Mouse (Mus musculus) natural killer cell, adult 2 months (primary cell): ENCODE results near the gene Isyna1.

Source experiments
- DNase-seq, 2 experiments: peaks; one replicate each; pipeline ENCODE4 v3.0.0; 2022; ENCODE audit warnings: low spot score in 2 of 2

Isyna1 gene

DNA sequence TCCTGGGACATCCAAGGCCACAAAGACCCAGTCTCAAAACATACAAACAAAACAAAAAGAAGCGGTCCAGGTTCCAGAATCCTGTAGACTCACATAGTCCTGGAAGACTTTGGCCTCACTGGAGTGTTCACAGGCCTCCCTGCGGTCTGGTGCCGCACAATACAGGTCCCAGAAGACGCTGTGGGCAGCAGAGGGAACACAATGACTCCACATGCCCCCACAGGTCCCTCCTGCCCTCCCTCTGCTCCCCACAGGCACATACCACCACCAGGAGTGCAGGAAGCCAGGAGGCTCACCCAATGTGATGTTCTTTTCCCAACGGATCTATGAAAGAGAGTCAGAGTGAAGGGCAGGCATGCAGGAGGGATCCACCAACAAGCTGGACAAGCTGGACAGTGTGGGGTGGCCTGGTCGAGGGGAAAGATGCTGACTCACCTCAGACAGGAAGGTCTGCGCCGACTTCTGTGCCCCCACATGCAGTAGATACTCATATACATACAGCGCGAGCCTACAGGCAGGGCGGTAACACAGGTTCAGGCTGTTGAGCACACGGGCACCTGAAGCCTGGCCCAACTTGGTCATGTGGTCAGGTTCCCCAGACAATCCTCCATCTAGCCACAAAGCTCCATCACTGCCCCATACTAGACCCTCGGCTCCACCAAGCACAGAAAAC is 8.1 kb downstream of the Isyna1 start:
- no peak for DNase-seq

DNA sequence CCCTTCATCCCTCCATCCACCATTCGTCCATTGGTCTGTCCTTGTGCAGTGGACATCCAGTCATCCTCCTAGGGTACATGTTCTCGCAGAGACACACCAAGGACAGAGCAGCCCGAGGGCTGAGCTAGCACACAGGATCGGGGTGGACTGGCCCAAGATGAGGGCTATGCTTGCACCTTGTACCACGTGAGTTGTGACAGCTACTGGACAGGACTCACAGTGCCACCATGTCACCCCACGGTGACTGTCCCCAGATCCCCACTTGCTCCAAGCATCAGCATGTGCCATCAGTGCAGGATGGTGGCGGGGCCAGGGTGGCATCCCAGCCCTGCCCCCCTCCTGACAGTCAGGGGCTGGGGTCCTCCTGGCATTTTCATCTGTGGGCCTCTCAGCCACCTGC is 10.4 kb downstream of the Isyna1 start:
- no peak for DNase-seq

DNA sequence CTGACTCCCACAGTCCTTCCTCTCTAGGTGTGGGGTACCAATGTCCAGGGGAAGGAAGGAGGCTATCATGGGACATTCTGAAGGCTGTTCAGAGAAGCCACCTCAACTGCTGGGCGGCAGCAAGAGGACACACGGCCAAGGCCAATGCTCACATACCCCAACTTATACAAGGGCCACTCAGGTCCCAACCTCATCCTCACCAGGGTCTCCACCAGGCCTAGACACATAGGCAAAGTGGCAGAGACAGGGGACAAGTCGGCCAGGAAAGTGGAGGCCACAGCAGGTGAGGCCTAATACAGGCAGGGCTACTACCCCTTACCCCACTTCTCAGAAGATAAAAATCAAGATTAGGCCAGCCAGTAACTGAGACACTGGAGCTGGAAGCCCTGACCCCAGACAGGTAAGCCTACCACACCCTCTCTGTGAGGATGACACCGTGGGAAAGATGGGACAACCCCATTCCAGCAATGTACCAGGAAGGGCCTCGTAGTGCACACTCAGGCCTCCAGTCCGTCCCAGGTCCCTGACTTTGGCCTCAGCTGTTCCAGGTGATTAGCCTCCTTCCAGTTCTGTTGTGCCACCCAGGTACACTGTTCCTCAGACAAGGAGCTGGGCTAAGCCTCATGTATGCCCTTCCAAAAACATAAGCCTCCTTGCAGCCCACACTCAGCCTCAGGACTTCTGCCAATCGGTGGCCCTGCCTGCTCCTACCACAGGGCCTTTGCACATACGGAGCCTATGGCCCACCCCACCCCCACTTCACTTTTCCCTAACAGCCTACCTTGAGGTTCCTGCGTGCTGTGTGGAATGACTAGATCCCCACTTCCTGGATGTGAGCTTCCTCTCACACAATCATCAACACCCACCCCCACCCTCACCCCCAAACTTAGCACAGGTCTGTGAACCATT is 12.0 kb downstream of the Isyna1 start:
- DNase-seq = no peak

DNA sequence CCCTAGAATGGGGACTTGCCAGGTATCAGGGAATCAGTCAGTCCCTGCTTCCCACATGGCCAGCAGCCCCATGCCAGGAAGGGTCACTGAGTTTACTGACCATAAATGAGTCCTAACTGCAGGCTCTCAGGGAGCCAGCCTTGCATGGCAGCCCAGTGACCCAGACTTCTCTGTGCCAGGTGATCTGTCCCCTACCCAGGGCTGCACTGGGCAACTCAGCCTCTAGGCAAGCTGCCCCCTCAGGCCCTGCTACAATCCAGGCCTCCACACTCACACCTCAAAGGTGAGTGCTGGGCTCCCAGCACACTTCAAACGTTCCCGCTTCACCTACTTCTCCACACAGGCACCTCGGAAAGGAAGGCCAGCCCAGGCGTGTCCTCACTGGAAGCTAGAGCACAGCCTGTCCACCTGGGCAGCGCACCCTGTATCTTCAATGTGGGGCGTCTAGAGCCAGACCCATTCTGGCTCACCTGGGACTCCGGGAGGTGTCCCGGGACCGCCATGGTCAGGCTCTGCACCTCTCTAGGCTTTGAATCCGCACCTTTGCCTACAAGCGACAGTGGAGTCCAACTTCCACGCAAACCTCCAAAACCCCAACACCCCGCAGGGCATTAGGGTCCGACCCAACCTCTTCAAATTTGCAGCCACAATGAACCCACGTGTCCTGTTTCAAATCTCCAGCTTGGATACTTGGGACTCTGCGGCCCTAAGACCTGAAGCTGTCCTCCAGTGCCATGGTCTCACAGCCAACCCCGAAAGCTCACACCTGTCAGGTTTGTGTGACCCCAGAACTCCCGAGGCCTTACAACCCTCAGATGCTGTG is 12.8 kb downstream of the Isyna1 start:
- no peak for DNase-seq

DNA sequence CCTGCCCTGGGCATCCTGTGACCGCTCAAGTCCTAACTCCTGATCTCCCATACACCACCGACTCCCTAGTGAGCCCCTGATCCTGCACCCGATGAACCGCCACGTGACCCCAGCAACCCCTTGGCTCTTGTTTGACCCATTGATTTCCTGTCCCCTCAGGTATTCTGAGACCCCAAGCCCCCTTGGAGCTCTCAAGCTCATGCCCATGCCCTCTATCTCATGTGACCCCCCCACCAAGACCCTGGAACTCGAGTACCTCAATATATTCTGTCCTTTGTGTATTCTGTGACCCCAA is 13.4 kb downstream of the Isyna1 start:
- DNase-seq = no peak

DNA sequence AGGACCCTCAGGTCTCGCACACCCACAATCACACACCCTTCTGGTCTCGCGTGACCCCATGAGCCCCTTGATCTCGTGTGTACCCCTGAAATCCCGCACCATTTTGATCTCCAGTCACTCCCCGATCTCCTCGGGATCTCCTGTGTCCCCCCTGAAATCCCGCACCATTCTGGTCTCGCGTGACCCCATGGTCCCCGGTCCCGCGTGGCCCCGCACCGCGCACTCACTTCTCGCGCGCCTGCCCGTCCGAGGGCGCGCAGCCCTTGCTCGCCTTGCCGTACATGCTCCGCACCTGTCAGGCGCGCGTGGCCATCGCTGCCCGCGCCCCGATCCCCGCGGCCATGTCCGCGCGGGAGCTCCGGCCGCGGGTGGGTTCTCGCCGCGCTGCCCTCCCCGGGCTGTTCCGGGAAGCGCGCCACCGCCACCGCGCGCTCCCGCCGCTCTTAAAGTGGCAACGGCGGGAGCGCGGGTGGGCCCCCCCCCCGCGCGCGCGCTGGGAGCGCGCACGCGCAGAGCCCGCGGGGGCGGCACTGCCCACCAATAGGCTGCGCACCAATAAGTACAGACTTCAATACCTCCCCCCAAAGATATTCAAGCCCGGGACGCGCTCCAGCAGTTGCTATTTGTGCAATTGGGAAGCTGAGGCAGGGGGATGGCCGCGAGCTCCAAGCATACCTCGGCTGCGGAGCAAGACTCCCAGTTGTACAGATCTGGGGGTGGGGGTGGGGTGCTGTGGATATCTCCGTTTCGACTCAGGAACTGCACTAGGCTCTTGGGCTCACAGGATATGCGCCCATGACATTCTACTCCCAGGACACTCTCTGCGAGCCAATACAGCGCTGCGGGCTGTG is 13.9 kb downstream of the Isyna1 start:
- peak; percentile 31 to 34 for DNase-seq

DNA sequence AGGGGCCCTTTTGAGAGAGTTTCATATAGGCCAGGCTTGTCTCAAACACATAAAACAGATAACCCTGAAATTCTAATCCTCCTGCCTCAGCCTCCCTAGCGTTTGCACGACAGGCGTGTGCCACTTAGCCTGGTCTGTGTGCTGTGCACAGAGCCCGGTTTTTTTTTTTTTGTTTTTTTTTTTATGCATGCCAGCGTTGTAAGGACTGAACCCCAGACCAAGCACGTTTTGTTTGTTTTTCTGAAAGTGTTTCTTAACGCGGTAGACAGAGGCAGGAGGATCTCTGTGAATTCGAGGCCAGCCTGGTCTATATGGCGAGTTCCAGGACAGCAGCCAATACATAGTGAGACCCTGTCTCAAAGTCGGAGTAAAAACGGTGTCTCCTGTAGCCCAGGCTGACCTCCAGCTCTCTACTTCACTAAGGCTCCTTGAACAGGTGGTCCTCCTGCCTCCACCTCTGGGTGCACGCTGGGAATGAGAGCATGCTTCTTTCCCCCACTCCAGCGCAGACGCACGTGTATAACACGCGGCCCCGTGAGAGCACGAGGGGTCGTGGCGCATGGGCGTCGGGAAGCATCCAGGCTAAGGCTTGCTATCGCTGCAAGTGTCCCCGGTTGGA is 14.7 kb downstream of the Isyna1 start, which contains the start of gene Ssbp4:
Gene Ssbp4, minus strand, starts transcription at position 124 of the 619 bp plus-strand sequence.
- DNase-seq = no peak

DNA sequence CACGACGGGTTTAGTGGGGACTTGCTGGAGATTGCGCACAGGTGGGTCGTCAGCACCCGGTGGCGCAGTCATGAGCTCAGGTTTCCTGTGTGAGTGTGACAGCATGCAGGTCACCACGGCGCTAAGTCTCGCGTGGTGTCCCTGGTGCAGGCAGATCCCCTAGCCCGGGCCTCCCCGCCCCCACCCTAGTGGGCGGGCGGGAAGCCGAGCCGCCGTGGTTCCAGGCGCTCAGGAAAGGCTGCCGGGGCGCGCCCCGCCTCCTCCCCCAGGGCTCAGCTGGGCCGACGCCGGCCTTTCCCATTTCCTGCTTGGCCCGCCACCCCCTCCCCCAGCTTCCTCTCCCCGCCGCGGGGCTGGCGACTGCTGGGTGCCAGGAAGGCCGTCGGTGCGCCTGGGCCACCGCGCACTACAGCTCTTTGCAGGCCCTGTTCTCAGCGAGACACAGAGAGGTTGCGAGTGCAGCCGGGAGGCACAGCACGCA is 15.2 kb downstream of the Isyna1 start:
- peak; percentile 85 to 90 for DNase-seq

DNA sequence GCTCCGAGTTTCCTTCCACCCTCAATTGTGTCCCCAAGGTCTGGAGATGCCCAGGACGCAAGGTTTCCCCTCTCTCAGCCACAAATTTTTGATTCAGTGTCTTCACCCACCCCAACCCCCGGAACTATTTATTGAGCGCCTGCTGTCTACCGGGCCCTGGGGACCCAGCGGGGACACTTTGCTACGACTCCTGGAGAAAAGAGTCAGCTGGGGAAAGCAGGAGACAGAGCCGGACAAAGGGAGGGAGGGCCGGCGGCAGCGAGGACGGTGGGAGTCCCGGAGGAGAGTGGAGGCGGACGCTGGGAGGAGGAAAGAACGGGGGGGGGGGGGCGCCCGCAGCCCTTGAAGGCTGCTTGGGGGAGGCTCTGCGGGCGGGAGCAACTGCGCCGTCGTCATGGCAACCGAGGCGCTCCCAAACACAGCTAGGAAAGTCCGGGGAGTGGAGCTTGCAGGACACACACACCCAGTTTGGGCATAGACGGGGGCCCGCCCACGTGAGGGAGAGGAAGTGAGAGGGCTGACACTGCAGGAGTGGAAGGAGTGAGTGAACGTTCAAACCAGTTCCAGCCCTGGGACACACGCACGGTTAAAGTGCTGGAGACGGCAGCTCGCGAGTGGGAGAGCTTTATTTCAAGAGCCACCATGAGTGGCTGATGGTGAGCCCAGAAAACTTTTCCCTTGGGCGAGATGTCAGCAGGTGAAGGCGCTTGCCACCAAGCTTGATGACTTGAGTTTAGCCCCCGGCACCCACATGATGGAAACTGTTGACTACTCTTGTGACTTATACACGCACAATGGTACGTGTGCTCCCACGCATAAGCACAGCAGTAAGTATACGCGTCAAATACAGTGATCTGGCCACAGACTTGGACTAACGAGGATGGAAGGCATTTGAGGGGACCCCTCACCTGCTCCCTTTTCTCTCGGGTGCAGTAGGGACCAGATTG is 15.9 kb downstream of the Isyna1 start:
- DNase-seq = peak; percentile 84 to 91

DNA sequence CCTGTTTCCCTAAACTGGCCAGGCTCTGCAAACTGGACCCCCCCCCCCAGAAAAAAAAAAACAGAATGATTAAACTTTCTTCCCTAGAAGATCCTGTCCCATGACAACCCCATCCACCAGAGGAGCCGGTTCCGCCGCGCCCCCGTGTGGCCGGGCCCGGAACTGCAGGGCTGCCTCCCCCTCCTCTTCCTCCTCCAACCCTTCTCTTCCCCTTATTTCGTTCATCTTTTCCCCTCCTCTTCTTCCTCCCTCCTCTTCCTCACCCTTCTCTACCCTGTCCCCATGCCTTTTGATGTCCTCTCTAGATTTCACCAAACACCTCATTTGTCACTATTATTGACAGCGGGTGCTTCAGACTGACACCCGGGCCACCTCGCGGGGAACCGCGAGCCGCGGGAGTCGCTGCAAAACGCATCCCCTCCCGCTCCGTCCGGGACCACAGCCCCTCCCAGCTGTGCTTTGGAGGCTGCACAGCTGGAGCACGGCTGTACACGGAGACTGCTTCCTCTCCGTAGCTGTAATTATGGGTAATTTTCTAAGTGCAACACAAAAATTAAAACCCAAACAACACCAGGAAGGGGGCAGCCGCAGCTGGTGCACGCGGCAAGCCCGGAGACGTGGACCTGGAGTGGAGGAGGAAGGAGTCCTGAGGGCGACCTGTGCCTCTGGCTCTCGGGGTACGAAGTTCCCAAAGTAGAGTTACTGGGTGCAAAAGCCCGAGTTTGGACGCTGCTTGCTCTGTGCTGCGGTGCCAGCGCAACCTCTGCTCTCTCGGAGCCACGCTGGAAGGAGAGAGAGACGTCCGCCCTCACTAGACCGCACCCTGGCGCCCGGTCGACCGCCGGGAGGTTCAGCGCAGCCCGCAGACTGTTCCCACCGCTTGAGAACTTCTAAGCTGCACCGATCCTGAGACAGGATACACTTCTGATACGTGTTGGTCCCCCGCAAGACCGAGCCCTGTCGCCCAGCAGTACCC is 16.9 kb downstream of the Isyna1 start:
- peak; percentile 68 to 83 for DNase-seq

DNA sequence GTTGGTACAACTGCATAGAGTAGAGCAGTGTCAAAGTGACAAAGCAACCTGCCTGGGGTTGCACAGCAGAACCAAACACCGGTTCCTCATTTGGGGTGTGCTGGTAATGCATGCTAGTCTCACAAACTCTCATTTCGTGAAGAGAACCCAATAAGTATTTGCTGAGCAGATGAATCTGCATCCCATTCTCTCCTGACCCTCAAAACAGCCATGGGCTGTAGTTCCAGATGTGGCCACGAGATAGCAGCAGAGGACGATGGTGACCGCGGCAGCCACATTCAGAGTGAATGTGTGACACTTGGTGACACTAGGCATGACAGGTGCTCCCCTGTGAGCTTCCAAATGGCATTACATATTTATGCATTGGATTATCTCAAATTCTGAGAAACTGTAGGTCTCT is 17.7 kb downstream of the Isyna1 start:
- DNase-seq = peak; percentile 85 to 92

DNA sequence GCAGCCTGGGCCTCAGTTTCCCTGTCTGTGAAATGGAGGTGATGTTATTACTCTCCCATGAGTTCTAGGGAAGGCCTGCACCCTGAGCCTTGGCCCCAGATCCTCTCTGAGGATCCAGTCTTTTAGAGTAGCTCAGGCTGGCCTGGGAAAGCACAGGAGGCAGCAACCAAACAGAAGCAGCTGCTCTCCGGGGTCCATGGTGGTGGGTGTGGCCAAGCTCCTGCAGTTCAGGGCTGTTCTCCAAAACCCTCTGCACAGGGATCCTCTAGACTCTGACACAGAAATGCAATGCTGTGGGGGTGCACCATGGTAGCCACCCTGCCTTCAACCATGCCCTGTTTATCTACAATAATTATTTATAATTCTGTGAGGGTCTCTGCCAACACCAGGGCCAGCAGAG is 19.6 kb downstream of the Isyna1 start:
- DNase-seq = no peak

DNA sequence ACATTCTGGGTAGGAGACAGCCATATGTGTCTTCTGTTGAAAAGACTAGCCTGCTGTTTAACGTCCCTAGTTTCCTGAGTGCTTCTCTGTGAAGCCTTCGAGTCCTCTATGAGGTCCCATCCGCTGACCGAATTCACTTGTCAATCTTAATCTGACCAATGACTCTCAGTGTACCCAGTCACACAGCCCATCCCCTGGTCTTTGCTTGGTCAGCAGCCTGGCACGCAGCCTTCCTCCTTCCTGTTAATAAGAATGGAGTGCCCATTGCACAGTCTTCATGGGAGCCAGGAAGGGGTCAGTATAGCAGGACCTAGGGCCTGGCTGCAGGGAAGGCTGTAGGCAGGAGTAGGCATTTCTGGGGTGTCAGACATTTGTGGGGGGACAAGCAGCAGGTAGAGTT is 20.3 kb downstream of the Isyna1 start:
- peak in 1 of 2 experiments; percentile 35 for DNase-seq

DNA sequence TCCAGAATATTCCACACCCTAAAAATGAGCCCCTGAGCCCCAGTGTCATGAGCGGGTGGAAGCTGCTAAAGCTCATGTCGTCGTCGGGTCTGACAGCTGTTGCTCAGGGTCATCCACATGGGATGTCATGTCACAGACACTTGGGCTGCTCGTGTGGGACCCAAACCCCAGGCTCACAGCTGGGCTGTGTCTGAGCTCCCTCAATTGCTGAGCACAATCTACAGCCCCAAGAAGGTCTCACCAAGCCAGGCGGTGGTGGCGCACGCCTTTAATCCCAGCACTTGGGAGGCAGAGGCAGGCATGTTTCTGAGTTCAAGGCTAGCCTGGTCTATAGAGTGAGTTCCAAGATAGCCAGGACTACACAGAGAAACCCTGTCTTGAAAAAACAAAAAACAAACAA is 21.1 kb downstream of the Isyna1 start:
- DNase-seq = no peak

DNA sequence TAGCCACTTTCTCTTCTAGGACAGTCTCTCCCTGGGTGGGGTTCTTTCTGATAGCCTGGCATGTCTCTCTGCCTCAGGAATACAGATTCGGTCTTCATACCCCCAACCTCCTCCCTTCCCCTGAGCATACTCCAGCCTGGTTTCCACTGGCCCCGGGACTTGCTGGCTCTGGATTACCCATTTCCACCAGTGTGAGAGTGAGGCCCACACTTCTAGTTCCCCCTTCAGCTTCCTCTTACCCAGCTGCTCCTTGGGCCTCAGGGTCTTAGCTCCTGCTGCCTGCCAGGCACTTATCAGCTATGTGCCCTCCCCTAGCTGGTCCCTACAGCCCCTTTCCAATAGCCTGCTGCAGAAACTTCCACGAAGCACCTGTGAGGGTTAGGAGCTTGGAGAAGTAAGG is 21.7 kb downstream of the Isyna1 start, which contains the start of gene Lrrc25:
Gene Lrrc25, plus strand, starts transcription at position 262 of the 400 bp plus-strand sequence.
- no peak for DNase-seq

DNA sequence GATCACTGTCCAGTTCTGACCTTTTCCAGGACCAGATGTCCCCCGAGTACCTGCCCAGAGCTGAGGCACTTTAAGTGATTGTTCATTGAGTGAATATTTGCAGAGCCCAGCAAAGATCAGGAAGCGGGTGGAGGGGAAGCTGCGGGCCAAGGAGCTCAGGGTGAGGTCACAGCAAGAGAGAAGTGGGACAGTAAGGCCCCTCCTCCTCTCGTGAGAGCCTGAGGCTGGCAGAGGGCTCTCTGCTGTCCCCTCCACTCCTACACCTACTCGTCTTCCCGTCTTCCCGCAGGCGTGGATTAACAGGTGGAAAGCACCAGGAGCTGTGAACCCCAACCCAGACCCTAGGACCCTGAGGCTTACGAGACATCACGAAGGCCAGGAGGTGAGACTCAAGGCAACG is 22.5 kb downstream of the Isyna1 start:
- no peak for DNase-seq

DNA sequence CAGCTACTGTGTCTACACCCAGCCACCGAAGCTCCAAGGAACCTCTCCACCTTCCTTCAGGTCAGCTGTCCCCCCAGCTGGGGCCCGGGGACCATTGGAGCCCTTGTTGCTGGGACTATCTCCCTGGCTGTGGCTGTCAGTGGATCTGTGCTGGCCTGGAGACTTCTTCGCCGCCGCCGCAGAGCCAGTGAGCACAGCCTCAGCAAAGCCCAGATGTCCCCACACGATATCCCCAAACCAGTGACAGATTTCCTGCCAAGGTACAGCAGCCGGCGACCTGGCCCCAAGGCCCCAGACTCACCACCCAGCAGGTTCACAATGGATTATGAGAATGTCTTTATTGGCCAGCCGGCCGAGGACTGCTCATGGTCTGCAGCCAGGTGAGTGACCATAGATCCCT is 23.8 kb downstream of the Isyna1 start:
- DNase-seq = no peak

DNA sequence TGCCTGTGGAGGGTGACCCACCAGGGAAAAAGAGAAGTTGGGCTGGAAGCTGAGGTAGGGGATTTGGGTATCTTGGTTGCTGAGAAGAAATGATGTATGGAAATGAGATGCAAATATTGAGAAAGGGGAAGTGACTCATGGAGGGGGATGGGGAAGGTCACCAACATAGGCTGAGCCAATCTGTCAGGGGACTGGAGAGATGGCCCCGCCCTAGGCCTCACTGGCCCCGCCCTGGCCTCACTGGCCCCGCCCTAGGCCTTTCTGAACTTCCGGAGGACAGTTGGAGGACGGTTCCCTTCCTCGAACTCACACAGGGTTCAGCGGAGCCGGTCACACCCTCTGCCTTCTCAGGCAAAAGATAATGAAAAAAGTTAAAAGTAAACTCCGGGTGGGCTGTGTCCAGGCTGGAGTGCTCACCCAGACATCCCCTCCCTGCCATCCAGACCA is 24.7 kb downstream of the Isyna1 start:
- DNase-seq = peak; percentile 75 to 89
